Mouse (Mus musculus): Measurements from ENCODE around the gene Ptprn.

The Ptprn gene

GRCm38 (mm10) chr1:75264091-75264880 lies at the start of gene Ptprn:
Gene Ptprn (minus strand): TSS chr1:75264502.
- peak; percentile 84 to 88 for DNase-seq

DNA sequence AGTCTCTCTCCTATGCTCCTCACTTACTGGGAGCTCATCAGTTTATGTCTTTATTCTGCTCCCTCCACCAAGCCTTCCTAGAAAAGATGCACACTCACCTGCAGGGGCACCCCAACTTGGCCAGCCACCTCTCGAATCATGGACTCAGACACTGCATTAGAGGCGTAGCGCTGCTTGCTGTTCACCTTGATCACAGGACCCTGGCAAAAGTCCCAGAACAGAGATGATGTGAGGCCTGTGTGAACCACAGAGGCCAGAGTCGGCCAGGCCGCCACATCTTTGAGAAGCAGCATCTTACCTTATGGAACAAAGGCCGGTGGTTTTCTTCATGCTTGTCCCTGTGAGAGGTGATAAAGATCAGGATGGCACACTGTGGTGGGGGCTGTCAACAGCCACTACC lies 47.4 kb upstream of the Ptprn start:
- DNase-seq: no peak

DNA sequence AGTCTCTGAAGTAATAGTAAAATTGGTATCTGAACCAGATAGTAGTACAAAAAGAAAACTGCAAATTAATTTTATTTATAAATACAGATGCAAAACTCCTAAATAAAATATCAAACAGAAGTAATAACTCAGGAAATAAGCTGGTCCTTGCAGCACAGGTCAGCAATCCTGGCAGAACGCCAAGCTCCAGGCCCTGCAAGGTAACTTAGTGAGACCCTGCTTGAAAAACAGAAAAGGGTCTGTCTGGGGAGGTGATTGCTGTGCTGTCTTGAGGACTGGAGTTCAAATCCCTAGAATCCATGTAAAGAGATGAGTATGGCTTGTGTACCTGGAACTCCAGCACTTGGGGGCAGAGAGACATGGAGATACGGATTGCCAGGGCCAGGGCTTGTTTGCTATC lies 40.4 kb upstream of the Ptprn start:
- DNase-seq: no peak

DNA sequence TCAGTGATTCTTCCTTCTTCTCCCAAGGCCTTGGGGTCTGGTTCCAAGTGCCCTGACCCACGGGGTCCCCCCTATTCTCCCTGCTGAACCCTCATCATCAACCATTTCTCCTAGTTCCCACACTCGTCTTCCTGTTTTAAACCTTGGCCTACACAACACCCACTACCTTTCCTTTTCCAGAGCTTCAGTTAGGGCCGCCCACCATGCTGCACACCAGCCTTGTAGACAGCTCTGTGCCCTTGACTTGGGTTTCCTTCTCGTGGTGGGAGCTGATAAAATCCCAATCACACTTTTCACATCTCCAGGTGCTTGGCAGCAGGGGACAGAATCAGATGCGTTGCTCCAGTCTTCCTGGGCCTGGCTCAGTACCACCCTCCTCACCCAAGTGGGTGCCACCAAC lies 30.0 kb upstream of the Ptprn start:
- DNase-seq: no peak

- DNase-seq: no peak
These were observed 29.0 kb upstream of the Ptprn start for GRCm38 (mm10) chr1:75293331-75293701.

DNA sequence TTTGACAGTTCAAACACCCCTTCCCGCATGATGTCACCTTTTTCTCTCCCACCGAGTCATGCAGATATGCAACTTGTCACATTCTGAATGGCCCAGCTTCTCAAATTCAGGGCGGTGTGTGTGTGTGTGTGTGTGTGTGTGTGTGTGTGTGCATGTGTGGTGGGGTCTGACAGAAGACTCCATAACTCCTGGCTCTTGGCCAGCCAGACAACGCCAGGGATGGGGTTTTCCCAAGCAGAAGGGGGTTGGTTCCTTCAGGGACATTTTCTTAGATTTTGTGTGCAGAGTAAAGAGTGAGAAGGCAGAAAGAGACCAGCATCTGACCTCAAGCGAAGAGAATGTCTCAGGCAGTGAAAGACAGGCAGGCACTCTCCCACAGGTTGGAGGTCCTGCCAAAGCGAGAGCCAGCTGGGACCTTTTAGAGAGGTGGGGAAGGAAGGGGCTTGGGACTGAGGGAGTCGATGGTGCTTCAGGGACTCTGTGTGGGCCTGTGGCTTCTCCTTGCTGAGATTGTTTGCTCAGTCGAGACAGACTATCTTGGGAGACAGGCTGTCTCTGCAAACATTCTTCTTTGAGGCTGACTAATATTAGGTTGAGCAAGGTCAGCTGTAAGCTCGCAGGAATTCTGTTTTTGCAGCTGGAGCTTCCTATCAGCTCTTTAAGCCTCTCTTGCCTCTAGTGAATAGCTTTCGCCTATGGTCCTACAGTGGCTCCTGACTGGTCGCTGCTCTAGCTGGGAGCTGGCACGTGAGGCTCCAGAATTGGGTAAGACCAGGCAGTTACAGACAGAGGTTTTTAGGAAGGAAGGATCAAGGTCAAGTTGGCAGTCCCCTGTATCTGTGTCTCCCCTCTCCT lies 28.4 kb upstream of the Ptprn start:
- no peak for DNase-seq

DNA sequence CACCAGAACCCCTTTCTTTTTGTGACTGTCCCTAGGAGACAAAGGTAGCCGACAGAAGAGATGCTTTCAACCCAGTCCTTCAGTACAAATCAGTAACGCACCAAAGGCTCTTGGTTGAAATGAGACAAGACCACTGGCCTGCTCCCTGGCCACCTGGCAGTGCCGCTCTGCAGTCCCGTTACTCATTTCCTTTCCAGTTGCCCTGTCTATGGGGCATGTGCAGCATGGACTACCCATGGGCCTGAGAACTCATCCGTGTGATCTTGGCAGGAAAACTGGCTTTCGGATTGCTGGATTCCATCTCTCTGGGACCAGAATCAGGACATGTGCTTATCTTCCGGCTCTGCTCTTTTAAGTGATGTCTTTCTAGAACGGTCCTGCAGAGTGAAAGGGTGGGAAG lies 27.0 kb upstream of the Ptprn start:
- DNase-seq: peak; percentile 53

- DNase-seq: peak; percentile 81 to 87
These were observed 26.3 kb upstream of the Ptprn start for GRCm38 (mm10) chr1:75290582-75290981.

DNA sequence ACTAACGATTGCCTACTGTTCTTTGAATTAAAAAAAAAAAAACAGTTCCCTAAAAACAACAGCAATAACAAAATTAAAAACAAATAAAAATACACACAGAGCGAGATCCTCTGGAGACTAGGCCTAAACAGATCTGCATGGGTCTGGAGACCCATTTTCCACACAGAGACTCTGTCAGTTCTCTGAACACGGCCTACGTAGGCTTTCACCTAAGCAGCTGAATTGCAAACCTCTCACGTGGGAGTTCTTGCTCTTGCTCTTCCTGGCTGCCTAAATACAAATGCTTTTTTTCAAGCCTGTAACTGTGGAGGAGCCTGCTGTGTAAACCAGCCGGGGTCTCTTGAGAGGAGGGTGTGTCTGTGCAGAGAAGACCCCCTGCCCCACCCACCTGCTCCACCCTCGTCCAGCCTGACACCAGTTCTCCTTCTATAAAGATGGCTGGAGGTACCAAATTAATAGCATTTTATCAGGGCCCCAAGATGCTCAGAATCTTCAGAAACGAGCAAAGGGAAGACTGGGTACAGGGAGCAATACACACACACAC lies 25.7 kb upstream of the Ptprn start:
- peak in 1 of 2 experiments; percentile 16 for DNase-seq

GRCm38 (mm10) chr1:75289376-75289775 lies 25.1 kb upstream of the Ptprn start:
- peak; percentile 63 to 73 for DNase-seq

DNA sequence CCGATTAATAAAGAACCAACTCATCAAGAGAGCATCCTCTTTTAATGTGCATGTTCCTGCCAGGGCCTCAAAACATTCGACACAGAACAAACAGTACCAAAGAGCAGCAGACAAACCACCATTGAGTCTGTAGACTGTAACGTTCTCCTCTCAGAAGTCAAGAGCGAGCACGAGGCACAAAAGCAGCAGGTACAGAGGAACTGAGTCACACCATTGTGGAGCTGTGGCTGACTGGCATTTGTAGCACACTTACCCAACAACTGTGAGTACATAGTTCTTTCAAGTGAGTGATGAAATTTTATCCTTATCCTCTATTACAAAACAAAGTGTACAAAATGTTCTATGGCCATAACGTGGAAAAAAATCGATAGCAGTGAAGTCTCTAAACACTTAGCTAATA lies 20.6 kb upstream of the Ptprn start:
- no peak for DNase-seq

DNA sequence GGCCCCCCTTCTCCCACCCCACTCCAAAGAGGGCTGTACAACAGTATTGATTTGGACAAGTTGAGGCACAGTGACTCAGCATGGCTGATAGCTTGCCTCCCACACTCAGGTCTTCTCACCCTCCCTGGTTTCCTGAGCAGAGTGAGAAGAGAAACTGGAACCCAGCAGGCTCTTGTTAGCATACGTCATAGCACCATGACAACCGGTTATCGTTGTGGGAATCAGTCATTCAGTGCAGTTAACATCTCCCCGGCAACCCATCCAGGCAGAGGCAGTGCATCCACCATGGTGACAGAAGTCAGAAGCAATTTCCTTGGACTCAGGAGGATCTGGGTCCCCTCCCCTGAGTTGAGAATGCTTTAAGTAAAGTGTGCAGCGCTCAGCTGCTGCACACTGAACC lies 18.7 kb upstream of the Ptprn start:
- no peak for DNase-seq

- DNase-seq: peak; percentile 36 to 42
These were observed 13.9 kb upstream of the Ptprn start, which contains the start of gene Resp18 for GRCm38 (mm10) chr1:75278228-75278627. Gene Resp18 (minus strand): TSS chr1:75278415.

GRCm38 (mm10) chr1:75277195-75278188 lies 13.2 kb upstream of the Ptprn start:
- peak; percentile 33 to 36 for DNase-seq

DNA sequence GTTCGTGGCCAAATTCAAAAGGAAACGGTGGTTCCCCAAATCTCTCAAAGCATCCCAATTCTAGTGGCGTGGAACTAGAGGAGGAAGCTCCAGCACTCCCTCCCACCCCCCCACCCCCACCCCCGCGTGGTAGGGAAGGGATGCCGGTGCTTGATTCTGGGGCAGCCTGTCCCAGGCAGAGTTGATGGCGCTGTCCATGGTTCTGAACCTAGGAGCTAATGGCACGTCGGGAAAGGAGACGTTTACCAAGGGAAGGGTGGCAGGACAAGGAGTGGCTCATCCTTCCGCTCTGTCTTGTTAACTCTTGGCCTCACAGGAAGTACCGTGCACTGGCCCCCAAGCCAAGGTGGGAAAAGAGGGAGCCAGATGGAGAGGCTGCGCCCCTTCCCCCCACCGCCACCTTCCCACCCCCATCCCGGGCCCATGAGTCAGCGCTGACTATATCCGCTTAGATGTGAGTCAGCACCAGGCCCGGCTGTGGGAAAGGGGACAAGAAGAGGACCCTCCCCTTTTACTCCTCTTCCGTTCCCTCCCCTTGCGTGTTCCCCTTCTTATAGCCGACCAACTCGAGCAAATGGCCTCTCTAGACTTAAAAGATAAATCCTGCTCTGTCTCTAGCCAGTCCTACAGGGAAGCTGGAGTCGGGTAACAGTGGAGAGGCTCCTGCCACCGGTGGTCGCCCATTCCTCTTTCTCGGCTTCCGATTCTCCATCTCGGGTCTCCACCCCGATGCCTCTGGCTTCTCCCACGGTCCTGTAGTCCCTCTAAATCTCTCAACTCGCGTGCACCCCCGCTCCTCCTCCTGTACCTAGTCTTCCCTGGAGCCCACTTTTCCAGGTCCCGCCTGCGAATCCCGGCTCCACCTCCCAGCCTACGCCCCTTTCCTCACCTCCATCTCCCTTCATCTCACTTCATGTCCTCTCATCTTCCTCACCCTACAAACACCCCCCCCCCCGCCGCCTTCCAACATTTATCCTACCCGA lies 1.0 kb downstream of the Ptprn start:
- peak; percentile 56 to 61 for DNase-seq

GRCm38 (mm10) chr1:75261278-75261677 lies 3.0 kb downstream of the Ptprn start:
- DNase-seq: peak in 1 of 2 experiments; percentile 27

- peak; percentile 38 to 40 for DNase-seq
These were observed 8.7 kb downstream of the Ptprn start for GRCm38 (mm10) chr1:75255516-75256046.

GRCm38 (mm10) chr1:75254625-75255013 lies 9.7 kb downstream of the Ptprn start:
- peak; percentile 65 to 66 for DNase-seq

GRCm38 (mm10) chr1:75253849-75254624 lies 10.3 kb downstream of the Ptprn start:
- DNase-seq: peak; percentile 93 to 97

DNA sequence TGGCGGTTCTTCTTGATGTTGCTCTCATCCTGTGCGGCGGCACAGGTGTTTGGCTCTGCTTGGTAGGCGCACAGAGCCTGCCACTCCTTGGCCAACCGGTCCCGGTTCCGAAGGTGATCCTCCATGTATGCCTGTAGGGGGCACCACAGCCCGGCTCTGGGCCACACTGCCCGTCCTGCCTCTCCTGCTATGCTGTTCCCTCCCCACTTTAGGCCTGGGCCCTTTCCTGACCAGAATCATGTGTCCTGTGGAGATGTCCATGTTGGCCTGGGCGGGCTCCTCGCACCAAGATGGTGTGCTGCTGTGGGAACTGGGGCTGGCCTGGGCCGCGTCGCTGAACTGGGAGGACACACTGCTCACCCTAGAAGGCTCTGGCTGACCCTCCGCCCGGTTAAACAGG lies 11.3 kb downstream of the Ptprn start:
- DNase-seq: peak; percentile 37 to 51

All from cerebellum, postnatal 10 days (tissue).